Mouse (Mus musculus) MEL (cell line): Measurements from ENCODE around the gene Fam208a. TPM values are rescaled to one million over a fixed set of nuclear protein-coding genes. Genes with fewer than 3 reads are reported as not detected.

Source experiments
- DNase-seq: peaks from one replicate; pipeline ENCODE4 v3.0.0; 2011; ENCODE audit warnings: low read depth, low spot score
- H3K27ac ChIP-seq: 2 replicates; pipeline ENCODE4 v1.5.1; 2012; ENCODE audit warnings: low read depth, mild to moderate bottlenecking, control low read depth, low read length, moderate library complexity; ENCODE audit not compliant: control insufficient read depth
- H3K27me3 ChIP-seq, 2 experiments: fragments of 150-350 bp in 1 of 2; sonication (generic) in 1 of 2; 2 replicates each; pipeline ENCODE4 v1.6.1; 2012; ENCODE audit warnings: low read length in 2 of 2, mild to moderate bottlenecking in 2 of 2, improper control_type of control experiment in 1 of 2, moderate library complexity in 1 of 2; ENCODE audit not compliant: insufficient read depth in 2 of 2, control insufficient read depth in 1 of 2
- H3K36me3 ChIP-seq, 2 experiments: 2 replicates each; pipeline ENCODE4 v1.6.1; 2012 to 2014; ENCODE audit warnings: low read length in 2 of 2, improper control_type of control experiment in 1 of 2, inconsistent platforms in 1 of 2, mild to moderate bottlenecking in 1 of 2; ENCODE audit not compliant: insufficient read depth in 2 of 2, control insufficient read depth in 1 of 2
- H3K4me1 ChIP-seq, 2 experiments: fragments of 150-350 bp in 1 of 2; sonication (generic) in 1 of 2; 2 replicates each; pipeline ENCODE4 v1.6.1; 2012; ENCODE audit warnings: low read length in 2 of 2, improper control_type of control experiment in 1 of 2, mild to moderate bottlenecking in 1 of 2; ENCODE audit not compliant: insufficient read depth in 2 of 2, control insufficient read depth in 1 of 2
- H3K4me3 ChIP-seq, 2 experiments: fragments of 150-350 bp in 1 of 2; sonication (generic) in 1 of 2; 2 replicates each; pipeline ENCODE4 v1.5.1; 2012; ENCODE audit warnings: low read depth in 2 of 2, low read length in 2 of 2, mild to moderate bottlenecking in 2 of 2, moderate library complexity in 2 of 2, control low read depth in 1 of 2, improper control_type of control experiment in 1 of 2; ENCODE audit not compliant: control insufficient read depth in 1 of 2, insufficient read depth in 1 of 2
- H3K79me2 ChIP-seq: 2 replicates; pipeline ENCODE4 v1.6.1; 2012; ENCODE audit warnings: mild to moderate bottlenecking, low read length, moderate library complexity; ENCODE audit not compliant: control insufficient read depth, poor library complexity, insufficient read depth
- H3K9ac ChIP-seq: 2 replicates; pipeline ENCODE4 v1.6.1; 2012; ENCODE audit warnings: low read depth, mild to moderate bottlenecking, control low read depth, low read length, moderate library complexity; ENCODE audit not compliant: control insufficient read depth, poor library complexity, severe bottlenecking
- H3K9me3 ChIP-seq: fragments of 150-350 bp; sonication (generic); replicated peaks from 2 replicates; pipeline ENCODE4 v1.6.1; 2012; ENCODE audit warnings: mild to moderate bottlenecking, low read length, improper control_type of control experiment, moderate library complexity; ENCODE audit not compliant: insufficient read depth
- BHLHE40 ChIP-seq: IDR thresholded peaks from 2 replicates; pipeline ENCODE4 v1.6.1; 2012; ENCODE audit warnings: low read depth, mild to moderate bottlenecking, inconsistent platforms, low read length, improper control_type of control experiment, borderline replicate concordance
- CHD1 ChIP-seq: IDR thresholded peaks from 2 replicates; pipeline ENCODE4 v1.6.1; 2012; ENCODE audit warnings: low read depth, mild to moderate bottlenecking, inconsistent platforms, low read length, improper control_type of control experiment
- ELF1 ChIP-seq: IDR thresholded peaks from 2 replicates; pipeline ENCODE4 v1.6.1; 2014; ENCODE audit warnings: low read depth, mild to moderate bottlenecking, inconsistent platforms, low read length, improper control_type of control experiment, moderate library complexity
- ETS1 ChIP-seq: IDR thresholded peaks from 2 replicates; pipeline ENCODE4 v1.6.1; 2012; ENCODE audit warnings: low read depth, mild to moderate bottlenecking, inconsistent platforms, low read length, improper control_type of control experiment, moderate library complexity
- GABPA ChIP-seq: IDR thresholded peaks from 2 replicates; pipeline ENCODE4 v1.6.1; 2012; ENCODE audit warnings: low read depth, mild to moderate bottlenecking, inconsistent platforms, low read length, improper control_type of control experiment, moderate library complexity
- GATA1 ChIP-seq: IDR thresholded peaks from 2 replicates; pipeline ENCODE4 v1.6.1; 2011; ENCODE audit warnings: low read depth, low read length, improper control_type of control experiment
- JUND ChIP-seq: IDR thresholded peaks from 2 replicates; pipeline ENCODE4 v1.6.1; 2011; ENCODE audit warnings: low read depth, mild to moderate bottlenecking, improper control_type of control experiment, low read length
- MAFK ChIP-seq: IDR thresholded peaks from 2 replicates; pipeline ENCODE4 v1.6.1; 2011; ENCODE audit warnings: low read depth, mild to moderate bottlenecking, low read length, improper control_type of control experiment, borderline replicate concordance
- MAX ChIP-seq: IDR thresholded peaks from 2 replicates; pipeline ENCODE4 v1.6.1; 2011; ENCODE audit warnings: low read length, improper control_type of control experiment
- MXI1 ChIP-seq: IDR thresholded peaks from 2 replicates; pipeline ENCODE4 v1.6.1; 2011; ENCODE audit warnings: mild to moderate bottlenecking, low read depth, low read length, improper control_type of control experiment
- MYB ChIP-seq: IDR thresholded peaks from 2 replicates; pipeline ENCODE4 v1.6.1; 2011; ENCODE audit warnings: mild to moderate bottlenecking, low read depth, low read length, improper control_type of control experiment
- NELFE ChIP-seq: IDR thresholded peaks from 2 replicates; pipeline ENCODE4 v1.6.1; 2011; ENCODE audit warnings: low read depth, low read length, improper control_type of control experiment
- POLR2AphosphoS2 ChIP-seq: IDR thresholded peaks from 2 replicates; pipeline ENCODE4 v1.6.1; 2011; ENCODE audit warnings: low read length, improper control_type of control experiment
- POLR2AphosphoS5 ChIP-seq: IDR thresholded peaks from 2 replicates; pipeline ENCODE4 v1.6.1; 2012; ENCODE audit warnings: low read depth, borderline replicate concordance, mild to moderate bottlenecking, inconsistent platforms, low read length, moderate library complexity, mixed read lengths
- RAD21 ChIP-seq: IDR thresholded peaks from 2 replicates; pipeline ENCODE4 v1.6.1; 2011; ENCODE audit warnings: mild to moderate bottlenecking, low read depth, low read length, improper control_type of control experiment
- RCOR1 ChIP-seq: IDR thresholded peaks from 2 replicates; pipeline ENCODE4 v1.6.1; 2012; ENCODE audit warnings: low read depth, mild to moderate bottlenecking, inconsistent platforms, low read length, improper control_type of control experiment
- SIN3A ChIP-seq: IDR thresholded peaks from 2 replicates; pipeline ENCODE4 v1.6.1; 2012; ENCODE audit warnings: low read length, improper control_type of control experiment, inconsistent platforms
- SMC3 ChIP-seq: IDR thresholded peaks from 2 replicates; pipeline ENCODE4 v1.6.1; 2011; ENCODE audit warnings: low read depth, low read length, improper control_type of control experiment
- TAL1 ChIP-seq: IDR thresholded peaks from 2 replicates; pipeline ENCODE4 v1.6.1; 2012; ENCODE audit warnings: mild to moderate bottlenecking, inconsistent platforms, low read length, moderate library complexity, mixed read lengths
- TCF12 ChIP-seq: IDR thresholded peaks from 2 replicates; pipeline ENCODE4 v1.6.1; 2014; ENCODE audit warnings: low read depth, mild to moderate bottlenecking, inconsistent platforms, low read length, improper control_type of control experiment, moderate library complexity
- UBTF ChIP-seq: IDR thresholded peaks from 2 replicates; pipeline ENCODE4 v1.6.1; 2012; ENCODE audit warnings: low read depth, mild to moderate bottlenecking, inconsistent platforms, low read length, improper control_type of control experiment, moderate library complexity, borderline replicate concordance; ENCODE audit not compliant: insufficient read depth
- USF1 ChIP-seq: IDR thresholded peaks from 2 replicates; pipeline ENCODE4 v1.6.1; 2014; ENCODE audit warnings: low read depth, mild to moderate bottlenecking, inconsistent platforms, low read length, improper control_type of control experiment, moderate library complexity
- USF2 ChIP-seq, 2 experiments: IDR thresholded peaks; 2 replicates each; pipeline ENCODE4 v1.6.1; 2011 to 2012; ENCODE audit warnings: improper control_type of control experiment in 2 of 2, low read length in 2 of 2, borderline replicate concordance in 1 of 2, inconsistent platforms in 1 of 2, low read depth in 1 of 2, mild to moderate bottlenecking in 1 of 2; ENCODE audit not compliant: insufficient read depth in 1 of 2
- ZC3H11A ChIP-seq: IDR thresholded peaks from 2 replicates; pipeline ENCODE4 v1.6.1; 2012; ENCODE audit warnings: low read depth, mild to moderate bottlenecking, inconsistent platforms, low read length, improper control_type of control experiment
- ZKSCAN1 ChIP-seq: IDR thresholded peaks from 2 replicates; pipeline ENCODE4 v1.6.1; 2012; ENCODE audit warnings: low read depth, mild to moderate bottlenecking, inconsistent platforms, low read length, improper control_type of control experiment, moderate library complexity
- ZMIZ1 ChIP-seq: IDR thresholded peaks from 2 replicates; pipeline ENCODE4 v1.6.1; 2012; ENCODE audit warnings: low read depth, mild to moderate bottlenecking, inconsistent platforms, low read length, improper control_type of control experiment, moderate library complexity
- ZNF384 ChIP-seq: IDR thresholded peaks from 2 replicates; pipeline ENCODE4 v1.6.1; 2012; ENCODE audit warnings: low read depth, mild to moderate bottlenecking, inconsistent platforms, low read length, improper control_type of control experiment
- polyA plus RNA-seq, 2 experiments: library from polyadenylated mRNA; stranded (reverse) in 1 of 2; unstranded in 1 of 2; fragments of >175 nt in 1 of 2; fragments of >200 nt in 1 of 2; gene quantifications; 2 replicates each; pipeline versions ENCODE4 v1.2.1 to v1.2.4; 2012; ENCODE audit warnings: low replicate concordance in 2 of 2, low read depth in 1 of 2; ENCODE audit not compliant: insufficient read length in 2 of 2, insufficient read depth in 1 of 2, missing spikeins in 1 of 2
- total RNA-seq: library from RNA; depleted of rRNA; stranded (reverse); fragments of 300-350 nt; gene quantifications from 2 replicates; pipeline ENCODE4 v1.2.3, GENCODE M21; 2012

Fam208a gene
- total and polyA plus RNA-seq, 3 experiments, result 3.2 to 25.4 (median 8.7) TPM

GRCm38 (mm10) chr14:27389722-27390121 lies 38.9 kb upstream of the Fam208a start:
- H3K9ac ChIP-seq, result no peak overlapping the region
- TF ChIP-seq MAX (no peak), RCOR1 (no peak), TAL1 (no peak), ZC3H11A (no peak), TCF12 (no peak), MYB (no peak), ZKSCAN1 (no peak), JUND (no peak), USF1 (no peak), POLR2AphosphoS5 (no peak), POLR2AphosphoS2 (no peak), MAFK (no peak), ETS1 (no peak), ZNF384 (no peak), NELFE (no peak), MXI1 (no peak), SMC3 (no peak), GABPA (no peak)
- no peaks in the 10 kb centered on the region for H3K27me3 ChIP-seq
- no peaks in the 10 kb centered on the region for H3K9me3 ChIP-seq
- DNase-seq, result peak; percentile 25
- no peaks in the 10 kb centered on the region for H3K79me2 ChIP-seq
- H3K4me1 ChIP-seq, result no peaks in the 10 kb centered on the region; a peak in 1 of 4 replicates
- no peak overlapping the region for H3K27ac ChIP-seq
- no peaks in the 10 kb centered on the region for H3K36me3 ChIP-seq
- no peak overlapping the region for H3K4me3 ChIP-seq

DNA sequence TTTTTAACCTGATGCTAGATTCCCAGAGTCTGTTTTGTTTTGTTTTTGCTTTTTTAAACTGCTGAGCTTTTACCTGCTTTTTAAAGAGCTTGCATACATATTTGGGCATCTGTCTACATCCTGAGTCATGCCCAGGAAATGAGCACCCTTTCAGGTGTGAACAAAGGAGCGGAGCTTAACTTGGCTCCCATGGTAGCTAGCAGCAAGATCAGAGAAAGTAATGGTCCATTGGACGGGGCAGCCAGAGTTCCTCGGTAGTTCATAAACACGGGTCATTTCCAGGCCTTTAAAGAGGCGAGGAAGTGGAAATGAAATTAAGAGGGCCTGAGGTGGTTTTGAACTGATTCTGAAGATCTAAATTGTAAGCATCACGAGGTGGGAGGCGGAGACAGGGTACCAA lies 38.0 kb upstream of the Fam208a start:
- Histone ChIP-seq H3K9ac (no peak overlapping the region), H3K27me3 (no peaks in the 10 kb centered on the region), H3K4me1 (no peaks in the 10 kb centered on the region; a peak in 1 of 4 replicates)
- TF ChIP-seq TAL1 (no peak), RCOR1 (no peak), CHD1 (no peak), SIN3A (no peak), ZNF384 (no peak), GABPA (no peak), ZC3H11A (no peak), MXI1 (no peak), GATA1 (no peak), USF2 (IDR thresholded peaks at IDR 0.05; ENCODE audit: borderline replicate concordance in 1 of 2, insufficient read depth in 1 of 2, low read depth in 1 of 2, low read length in 2 of 2) (no peak), POLR2AphosphoS5 (no peak), ZMIZ1 (no peak), ELF1 (no peak), RAD21 (no peak), MAFK (no peak), BHLHE40 (no peak), POLR2AphosphoS2 (no peak), JUND (no peak), UBTF (no peak)
- TF ChIP-seq, all 39 proteins: peak for 0
- Histone ChIP-seq H3K9me3 (no peaks in the 10 kb centered on the region), H3K79me2 (no peaks in the 10 kb centered on the region), H3K36me3 (no peaks in the 10 kb centered on the region), H3K4me3 (no peak overlapping the region), H3K27ac (no peak overlapping the region)
- DNase-seq, result no peak
